In the genomic region with DNA sequence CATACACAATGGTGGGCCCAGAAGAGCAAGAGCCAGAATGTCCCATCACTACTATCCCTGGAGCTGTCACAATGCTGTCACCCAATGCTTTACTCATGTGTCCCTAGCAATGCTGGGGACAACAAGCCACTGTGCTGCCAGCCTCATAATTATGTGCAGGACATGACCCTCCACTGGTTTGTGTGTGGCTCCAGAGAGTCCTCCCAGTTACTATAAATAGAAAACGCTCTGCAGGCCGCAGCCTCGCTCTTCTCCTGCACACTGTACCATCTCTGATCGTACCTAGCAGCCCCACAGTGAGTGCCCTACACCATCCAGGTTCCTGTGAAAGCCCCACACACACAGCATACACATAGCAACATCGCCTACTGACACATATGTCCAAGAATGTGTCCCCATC, we compare ENCODE assay signal across 10 mouse cellular contexts. TPM values are rescaled to one million over a fixed set of nuclear protein-coding genes. Genes with fewer than 3 reads are reported as not detected.
A peak's percentile ranks its signal among the peaks of the same experiment; 100 is the strongest.
DNase-seq lines count a peak whose midpoint lies in the region; ATAC-seq and TF ChIP-seq lines count a peak whose summit lies in the region.
"Had no signal": no experiment of that assay in that cellular context is flagged by ENCODE, and none has a peak within 500 bp of the region (broad histone marks: within the 10 kb centered on the region; RNA-seq: fewer than 3 reads in every experiment).

No protein-coding gene starts in this region.

- ATAC-seq in kidney, embryonic 14.5 days (ENCODE audit: low FRiP score, low TSS enrichment) = no peak
- no peak for ATAC-seq in intestine, postnatal 0 days
- ATAC-seq: Patski had no signal

- no peak for TF ChIP-seq CTCF in cortical plate, adult 2 months (IDR thresholded peaks at IDR 0.05; ENCODE audit: extremely low read depth, insufficient read depth, low read length)
- no peak for TF ChIP-seq CTCF in intestine, postnatal 0 days (IDR thresholded peaks at IDR 0.05; ENCODE audit: low read depth)

- H3K9ac ChIP-seq in kidney, embryonic 14.5 days (ENCODE audit: low read depth, low read length) = no peak overlapping the region
- H3K9ac ChIP-seq in intestine, postnatal 0 days (ENCODE audit: low read depth, low read length) = no peak overlapping the region

- DNase-seq in kidney, adult 18-20 months = peak; percentile 21
- peak; percentile 60 for DNase-seq in A20 (ENCODE audit: low read depth, low spot score)
- no peak for DNase-seq in natural killer cell, adult 2 months (ENCODE audit: low spot score in 2 of 2)
- no peak for DNase-seq in urinary bladder, postnatal 4 days (ENCODE audit: low spot score in 2 of 2)
- DNase-seq in urinary bladder, adult 2 months (ENCODE audit: low spot score) = no peak
- DNase-seq: cerebellum, adult 9-11 months had no signal

- H3K4me1 ChIP-seq in kidney, embryonic 14.5 days (ENCODE audit: control insufficient read depth, insufficient read depth, low read length) = peaks cover 11% of the 10 kb centered on the region
- peaks cover 2% of the 10 kb centered on the region; the same call in 1 of the 2 replicates for H3K4me1 ChIP-seq in cortical plate, adult 2 months (ENCODE audit: control insufficient read depth, insufficient read depth, low read length)
- H3K4me1 ChIP-seq in intestine, postnatal 0 days (replicated peaks; ENCODE audit: control insufficient read depth, insufficient read depth, low read length) = 0 out of 2 replicates have a peak, but pooled peaks cover 5% of the 10 kb centered on the region

- H3K27me3 ChIP-seq in kidney, embryonic 14.5 days (ENCODE audit: control insufficient read depth, insufficient read depth, low read length) = no peaks in the 10 kb centered on the region
- H3K27me3 ChIP-seq in intestine, postnatal 0 days (replicated peaks; ENCODE audit: control insufficient read depth, insufficient read depth, low read length) = no peaks in the 10 kb centered on the region
- H3K27me3 ChIP-seq: Patski had no signal

- H3K4me2 ChIP-seq in kidney, embryonic 14.5 days (replicated peaks; ENCODE audit: low read depth, low read length) = no peak overlapping the region
- peak overlapping the region; percentile 73 for H3K4me2 ChIP-seq in intestine, postnatal 0 days (replicated peaks; ENCODE audit: low read depth)

- H3K4me3 ChIP-seq in kidney, embryonic 14.5 days (ENCODE audit: low read length) = no peak overlapping the region; the same call in 1 of the 2 replicates
- peak overlapping the region; percentile 59 for H3K4me3 ChIP-seq in cortical plate, adult 2 months (ENCODE audit: insufficient read depth, low read length)
- H3K4me3 ChIP-seq in intestine, postnatal 0 days (ENCODE audit: low read depth, low read length) = peak overlapping the region; percentile 74

- H3K36me3 ChIP-seq in kidney, embryonic 14.5 days (ENCODE audit: control insufficient read depth, insufficient read depth, low read length) = no peaks in the 10 kb centered on the region
- H3K36me3 ChIP-seq in intestine, postnatal 0 days (ENCODE audit: control insufficient read depth, insufficient read depth) = no peaks in the 10 kb centered on the region

- WGBS in kidney, embryonic 14.5 days = 73% methylated on average over 5 of the region's 5 CpGs
- WGBS in intestine, postnatal 0 days = 66% methylated on average over 5 of the region's 5 CpGs

- no peak overlapping the region for H3K27ac ChIP-seq in kidney, embryonic 14.5 days (ENCODE audit: low read depth, low read length)
- peak overlapping the region; percentile 25; the same call in 1 of the 2 replicates for H3K27ac ChIP-seq in cortical plate, adult 2 months (ENCODE audit: insufficient read depth, low read length)
- H3K27ac ChIP-seq in intestine, postnatal 0 days (ENCODE audit: low read depth, low read length) = no peak overlapping the region

- H3K9me3 ChIP-seq in kidney, embryonic 14.5 days (ENCODE audit: control insufficient read depth, low read length) = no peaks in the 10 kb centered on the region
- H3K9me3 ChIP-seq in intestine, postnatal 0 days (ENCODE audit: control insufficient read depth) = no peaks in the 10 kb centered on the region

- TF ChIP-seq POLR2A in cortical plate, adult 2 months (IDR thresholded peaks at IDR 0.05; ENCODE audit: extremely low read depth, insufficient read depth, low read length) = no peak

RNA-seq across cellular contexts. Expression of gene Lgmn, which starts 1.7 kb away (rescaled TPM):
- 79.0 and 95.4 TPM in 2 replicates for polyA plus RNA-seq in kidney, embryonic 14.5 days (2014; fragmentation: Nextera tagmentation; extraction: Ambion mirVana)
- 121 and 132 TPM in 2 replicates for polyA plus RNA-seq in cortical plate, adult 2 months (2012; rRNA removed)
- polyA plus RNA-seq in intestine, postnatal 0 days (2015; fragmentation: Nextera tagmentation; extraction: Ambion mirVana) = 1,340 and 1,424 TPM in 2 replicates
- polyA plus RNA-seq in urinary bladder, adult 2 months (2012; rRNA removed) = 73.4 and 84.0 TPM in 2 replicates

RNA-seq across cellular contexts. Expression of gene Golga5, which starts 31.0 kb away (rescaled TPM):
- polyA plus RNA-seq in kidney, embryonic 14.5 days (2014; fragmentation: Nextera tagmentation; extraction: Ambion mirVana) = 23.3 and 39.3 TPM in 2 replicates
- polyA plus RNA-seq in cortical plate, adult 2 months (2012; rRNA removed) = 23.4 and 25.1 TPM in 2 replicates
- polyA plus RNA-seq in intestine, postnatal 0 days (2015; fragmentation: Nextera tagmentation; extraction: Ambion mirVana) = 36.1 and 36.7 TPM in 2 replicates
- polyA plus RNA-seq in urinary bladder, adult 2 months (2012; rRNA removed) = 35.0 and 40.2 TPM in 2 replicates

Comparison
In these comparisons a context has a peak if more than half of its experiments do, and no peak if none do; other contexts are left out.
1. DNase-seq: peak in kidney, adult 18-20 months (single experiment) and A20 (single experiment); none in natural killer cell, adult 2 months (0 of 2), urinary bladder, postnatal 4 days (0 of 2) and urinary bladder, adult 2 months (single experiment).
2. RNA of gene Lgmn, which starts 1.7 kb away (polyA plus RNA-seq): 1,340 to 1,424 TPM in intestine, postnatal 0 days; 121 to 132 TPM in cortical plate, adult 2 months, 79.0 to 95.4 TPM in kidney, embryonic 14.5 days and 73.4 to 84.0 TPM in urinary bladder, adult 2 months; every median in the first group is over 10 times any median in the second.